Mouse (Mus musculus) bone marrow, adult 2 months (tissue): ENCODE data around the gene Kcnj8. TPM values are rescaled to one million over a fixed set of nuclear protein-coding genes. Genes with fewer than 3 reads are reported as not detected.
"Not testable (repeated sequence)": the region's sequence is repeated elsewhere in the genome, so short reads cannot be mapped to it uniquely, and the experiment has no call there.

Experiments used
- H3K27ac ChIP-seq: fragments of 200-500 bp; 2 replicates; pipeline ENCODE4 v1.5.1; 2012; ENCODE audit warnings: low read depth, mild to moderate bottlenecking, control low read depth, inconsistent platforms, low read length; ENCODE audit not compliant: control insufficient read depth, poor library complexity, insufficient read depth
- H3K4me1 ChIP-seq: fragments of 200-500 bp; 2 replicates; pipeline ENCODE4 v1.6.1; 2011; ENCODE audit warnings: low read length; ENCODE audit not compliant: control insufficient read depth, insufficient read depth
- H3K4me3 ChIP-seq: fragments of 200-500 bp; replicated peaks from 2 replicates; pipeline ENCODE3; 2011; ENCODE audit warnings: mild to moderate bottlenecking, low read depth, low read length, control low read depth; ENCODE audit not compliant: control insufficient read depth
- CTCF ChIP-seq: fragments of 200-500 bp; IDR thresholded peaks from 2 replicates; pipeline ENCODE4 v1.5.1; 2011; ENCODE audit warnings: low read length, control low read depth; ENCODE audit not compliant: control insufficient read depth, insufficient read depth
- POLR2A ChIP-seq: fragments of 200-500 bp; IDR thresholded peaks from 2 replicates; pipeline ENCODE4 v1.6.1; 2011; ENCODE audit warnings: low read depth, mild to moderate bottlenecking, control low read depth, low read length, borderline replicate concordance; ENCODE audit not compliant: control insufficient read depth
- WGBS: fragments of 180-500 bp; shearing (Covaris S2); methylation state at CpG from one replicate; pipeline ENCODE4 v1.1.7; 2018; 5-methylcytosine and 5-hydroxymethylcytosine counted together
- polyA plus RNA-seq: library from polyadenylated mRNA; stranded (reverse); fragments of >200 nt; gene quantifications from 2 replicates; pipeline ENCODE4 v1.2.4, GENCODE M21; 2011; ENCODE audit warnings: low replicate concordance; ENCODE audit not compliant: missing spikeins, insufficient read depth, insufficient read length

The Kcnj8 gene
- polyA plus RNA-seq, 1 experiment, result 1.8 TPM

- no peak overlapping the region for H3K4me3 ChIP-seq
- 79% methylated on average over 8 of the region's 8 CpGs for WGBS
- H3K27ac ChIP-seq, result no peak overlapping the region
- no peak for TF ChIP-seq POLR2A
- TF ChIP-seq CTCF, result no peak
- H3K4me1 ChIP-seq, result no peaks in the 10 kb centered on the region; the same call in 1 of the 2 replicates
These were observed 41.7 kb downstream of the Kcnj8 start for GRCm38 (mm10) chr6:142529680-142530079.

DNA sequence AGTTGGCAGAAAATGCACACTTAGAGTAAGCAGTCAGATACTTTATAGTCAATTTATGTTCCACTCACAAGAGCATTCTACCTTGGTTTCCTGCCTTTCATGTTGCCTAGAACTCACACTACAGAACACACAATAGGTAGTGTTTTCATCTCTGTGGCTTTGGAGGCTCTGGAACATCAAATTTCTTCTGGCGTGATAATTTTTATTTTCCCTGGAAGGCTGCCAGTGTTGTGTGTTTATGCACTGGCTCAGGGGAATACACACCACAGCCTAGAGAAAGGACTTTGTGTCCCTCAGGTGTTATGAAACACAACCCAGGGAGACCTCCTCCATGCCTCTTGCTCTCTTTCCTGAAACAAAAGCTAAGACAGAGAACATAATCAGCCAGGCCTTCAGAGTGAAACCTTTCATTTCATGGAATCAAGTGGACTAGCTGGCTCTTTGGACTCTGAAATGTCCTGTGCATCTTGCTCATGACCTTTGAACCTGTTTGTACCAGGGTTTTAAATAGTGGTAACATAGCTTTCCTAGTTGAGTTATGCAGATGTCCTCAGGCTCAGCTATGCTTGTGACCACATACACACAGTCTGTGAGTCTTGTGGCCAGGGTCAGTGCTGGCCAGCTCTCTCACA, 43.4 kb downstream of the Kcnj8 start:
- Histone ChIP-seq H3K4me1 (no peaks in the 10 kb centered on the region; the same call in 1 of the 2 replicates), H3K27ac (no peak overlapping the region), H3K4me3 (no peak overlapping the region)
- WGBS, result 37% methylated on average over 1 of the region's 1 CpGs
- TF ChIP-seq CTCF (no peak), POLR2A (no peak)

DNA sequence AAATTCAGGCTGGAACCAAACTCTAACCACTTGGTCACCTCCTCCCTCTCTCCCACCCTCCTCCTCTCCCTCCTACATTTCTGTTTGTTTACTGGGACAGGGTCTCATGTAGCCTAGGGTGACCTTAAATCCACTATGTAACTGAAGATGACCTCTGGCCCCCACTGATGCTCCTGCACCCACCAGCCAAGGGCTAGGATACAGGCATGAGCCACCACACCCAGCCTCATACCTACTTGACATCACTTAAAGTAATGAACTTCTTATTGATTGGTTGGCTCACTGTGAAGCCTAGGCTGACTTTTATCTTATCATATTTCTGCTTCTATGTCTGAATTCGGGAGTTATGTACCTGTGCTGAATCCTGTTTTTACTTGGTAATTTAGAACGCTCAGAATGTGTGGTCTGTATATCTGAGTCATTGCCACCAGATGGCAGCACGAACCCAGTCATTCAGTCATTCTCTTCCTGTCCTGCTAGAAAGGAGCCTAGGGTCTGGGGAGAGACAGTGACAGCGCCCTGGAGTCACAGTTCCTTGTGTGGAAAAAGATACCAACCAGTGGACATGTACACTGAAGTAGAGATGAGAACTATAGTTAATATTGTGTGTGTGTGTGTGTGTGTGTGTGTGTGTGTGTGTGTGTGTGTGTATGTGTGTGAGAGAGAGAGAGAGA, 46.6 kb downstream of the Kcnj8 start:
- no peak for TF ChIP-seq POLR2A
- TF ChIP-seq CTCF, result peak; percentile 50
- no peak overlapping the region for H3K27ac ChIP-seq
- H3K4me3 ChIP-seq, result no peak overlapping the region
- WGBS, result 4% methylated on average over 4 of the region's 4 CpGs
- H3K4me1 ChIP-seq, result no peaks in the 10 kb centered on the region; the same call in 1 of the 2 replicates

GRCm38 (mm10) chr6:142521591-142522110, 49.8 kb downstream of the Kcnj8 start:
- Histone ChIP-seq H3K4me1 (no peaks in the 10 kb centered on the region), H3K27ac (no peak overlapping the region), H3K4me3 (no peak overlapping the region)
- WGBS, result 77% methylated on average over 12 of the region's 12 CpGs
- TF ChIP-seq CTCF (no peak), POLR2A (no peak)

DNA sequence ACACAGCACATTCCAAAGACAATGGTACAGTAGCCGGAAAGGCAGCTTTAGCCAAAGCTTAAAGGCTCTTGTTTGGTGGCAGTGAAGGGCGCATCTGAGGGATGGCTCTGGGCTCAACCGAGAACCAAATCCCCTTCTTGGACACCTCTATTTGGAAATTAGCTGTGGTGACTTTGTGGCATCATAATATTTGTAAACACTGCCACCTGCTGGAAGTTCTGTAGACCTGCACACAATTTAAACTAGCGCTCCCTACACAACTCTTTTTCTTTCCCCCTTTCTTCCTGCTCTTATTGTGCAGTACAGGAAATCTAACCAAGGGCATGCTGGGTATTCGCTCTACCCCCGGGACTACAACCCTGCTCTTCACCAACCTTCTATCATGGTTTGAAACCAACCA, 52.3 kb downstream of the Kcnj8 start:
- Histone ChIP-seq H3K27ac (no peak overlapping the region), H3K4me1 (no peaks in the 10 kb centered on the region), H3K4me3 (no peak overlapping the region)
- 7% methylated on average over 6 of the region's 6 CpGs for WGBS
- 0 out of 2 replicates have a peak, but pooled peaks have one; percentile 6 for TF ChIP-seq CTCF
- TF ChIP-seq POLR2A, result no peak

DNA sequence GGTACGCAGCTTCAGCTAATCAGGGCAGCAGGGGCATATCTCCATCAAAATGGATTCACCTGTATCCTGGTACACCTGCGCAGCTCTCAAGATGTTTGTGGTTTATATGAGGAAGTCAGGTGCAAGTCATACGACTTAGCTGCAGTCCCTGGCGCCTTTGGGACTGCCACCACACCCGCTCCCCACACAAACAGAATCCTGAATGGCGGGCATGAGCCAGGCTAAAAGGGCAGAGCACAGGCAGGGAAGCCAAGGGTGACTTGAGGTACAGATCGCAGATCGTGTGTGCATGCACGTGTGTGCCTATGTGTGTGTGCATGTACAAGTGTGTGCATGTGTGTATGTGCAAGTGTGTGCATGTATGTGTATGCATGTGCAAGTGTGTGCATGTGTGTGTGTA, 56.0 kb downstream of the Kcnj8 start:
- not testable (repeated sequence) for H3K4me3 ChIP-seq, H3K4me1 ChIP-seq, H3K27ac ChIP-seq
- WGBS, result 63% methylated on average over 9 of the region's 9 CpGs

DNA sequence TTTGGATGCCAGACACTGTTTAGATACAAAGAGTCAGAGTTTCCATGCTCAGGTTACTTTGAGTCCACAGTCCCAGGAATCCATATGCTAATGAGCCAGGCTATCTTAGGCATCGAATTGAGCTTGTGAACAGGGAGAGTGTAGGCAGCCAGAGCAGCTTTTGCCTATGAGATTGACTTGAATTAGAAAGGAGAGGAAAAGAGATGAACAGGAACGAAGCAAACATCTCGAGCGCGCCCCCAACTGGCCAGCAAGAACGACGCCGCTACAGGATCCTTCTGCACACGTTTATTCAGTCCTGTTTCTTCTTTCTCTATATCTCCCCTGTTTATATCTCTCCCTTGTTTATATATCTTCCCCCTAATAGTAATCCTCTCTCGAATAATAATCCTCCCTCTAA, 56.5 kb downstream of the Kcnj8 start:
- Histone ChIP-seq H3K4me1 (no peaks in the 10 kb centered on the region), H3K4me3 (no peak overlapping the region), H3K27ac (no peak overlapping the region)
- TF ChIP-seq POLR2A (no peak), CTCF (no peak)
- 2% methylated on average over 10 of the region's 10 CpGs for WGBS

Other genes starting within 250 kb of the Kcnj8 start
- gene Slco1a5, start 248.6 kb downstream of the Kcnj8 start, polyA plus RNA-seq, result 0.62 TPM in 1 of 2 replicates, not detected in the other
- 2.5 and 5.2 TPM in 2 replicates for gene Pyroxd1, start 226.0 kb downstream of the Kcnj8 start, polyA plus RNA-seq
- 47.4 and 59.3 TPM in 2 replicates for gene Recql, start 184.5 kb downstream of the Kcnj8 start, polyA plus RNA-seq
- gene Golt1b, start 184.4 kb downstream of the Kcnj8 start, polyA plus RNA-seq, result 9.3 and 13.2 TPM in 2 replicates
- not detected in 2 replicates for gene Spx, start 158.2 kb downstream of the Kcnj8 start, polyA plus RNA-seq
- gene Gys2, start 98.5 kb downstream of the Kcnj8 start, polyA plus RNA-seq, result 8.2 TPM in 1 of 2 replicates, not detected in the other
- 6.4 and 46.9 TPM in 2 replicates for gene Ldhb, start 63.7 kb downstream of the Kcnj8 start, polyA plus RNA-seq
- 2.2 and 3.8 TPM in 2 replicates for gene Abcc9, start 130.7 kb upstream of the Kcnj8 start, polyA plus RNA-seq
- gene Cmas, start 185.1 kb upstream of the Kcnj8 start, polyA plus RNA-seq, result 144 and 171 TPM in 2 replicates
- not detected in 2 replicates for gene Sult6b2, start 232.9 kb upstream of the Kcnj8 start, polyA plus RNA-seq